Mouse (Mus musculus) ovary, adult 18-20 months (tissue): ENCODE results near the gene Pdpn.

ENCODE experiments used
- DNase-seq: peaks from one replicate; pipeline ENCODE4 v3.0.0; 2022; ENCODE audit warnings: low spot score, mixed read lengths

Gene Pdpn

DNA sequence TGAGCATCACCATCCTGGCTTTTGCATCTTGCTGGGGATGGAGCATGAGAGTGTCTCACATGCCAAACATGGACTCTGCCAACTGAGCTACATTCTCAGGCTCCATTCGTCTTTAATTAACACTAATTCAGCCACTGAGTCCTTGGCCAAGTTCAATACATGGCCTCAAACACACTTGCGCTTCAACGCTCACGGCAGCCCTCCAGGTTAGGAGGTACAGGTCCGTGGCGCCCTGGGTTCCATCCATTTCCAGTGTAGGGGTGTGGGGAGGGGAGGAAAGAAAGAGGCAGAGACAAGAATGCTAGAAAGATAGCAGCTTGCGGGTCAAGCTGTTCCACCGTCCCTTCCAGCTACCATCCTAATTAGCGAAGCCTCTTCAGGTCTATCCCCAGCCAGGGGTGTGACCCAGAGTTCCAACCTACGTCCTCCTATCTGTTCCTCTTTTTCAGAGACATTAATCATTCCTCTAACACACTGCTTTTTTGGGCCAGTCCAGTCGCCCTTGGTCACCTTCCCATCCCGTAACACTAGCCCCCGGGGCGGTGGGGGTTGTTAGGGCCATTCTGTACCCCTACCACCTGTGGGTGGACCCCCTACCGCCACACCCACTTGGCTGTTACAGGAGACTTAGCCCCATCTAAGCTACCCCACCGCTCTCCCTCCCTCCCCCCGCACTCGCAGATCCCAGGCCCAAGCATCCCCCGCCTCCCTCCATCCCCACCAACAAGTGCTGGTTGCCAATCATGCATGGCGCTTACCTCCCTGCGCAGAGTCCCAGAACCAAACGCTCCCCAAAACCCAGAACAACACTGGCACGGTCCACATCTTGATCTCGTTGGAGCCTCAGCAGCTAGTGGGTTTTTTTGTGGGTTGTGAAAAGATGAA is 691 bp downstream of the Pdpn start:
- DNase-seq = no peak

- no peak for DNase-seq
Observed at GRCm38 (mm10) chr4:143297016-143297556, 2.3 kb downstream of the Pdpn start.

DNA sequence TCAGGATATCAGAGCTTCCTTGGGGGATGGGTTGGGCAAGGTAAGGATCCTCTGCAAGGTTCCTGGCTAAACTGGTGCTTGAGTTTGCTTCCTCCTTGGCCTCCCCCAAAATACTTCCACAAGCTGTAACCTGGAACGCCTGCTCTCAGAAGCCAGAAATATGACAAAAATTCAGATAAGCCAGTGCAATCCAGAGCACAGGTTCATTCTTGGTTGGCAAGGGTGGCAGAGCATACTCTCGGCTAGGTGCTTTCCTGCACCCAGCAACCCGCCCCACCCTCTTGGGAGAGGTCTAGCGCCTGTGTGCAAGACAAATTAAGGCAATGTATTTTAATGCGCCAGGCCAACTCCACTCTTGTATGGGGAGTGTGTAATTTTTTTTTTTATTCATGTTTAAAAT is 3.2 kb downstream of the Pdpn start:
- DNase-seq = no peak

- no peak for DNase-seq
Observed at GRCm38 (mm10) chr4:143294324-143294723, 5.0 kb downstream of the Pdpn start.

GRCm38 (mm10) chr4:143288880-143289279 is 10.5 kb downstream of the Pdpn start:
- no peak for DNase-seq

DNA sequence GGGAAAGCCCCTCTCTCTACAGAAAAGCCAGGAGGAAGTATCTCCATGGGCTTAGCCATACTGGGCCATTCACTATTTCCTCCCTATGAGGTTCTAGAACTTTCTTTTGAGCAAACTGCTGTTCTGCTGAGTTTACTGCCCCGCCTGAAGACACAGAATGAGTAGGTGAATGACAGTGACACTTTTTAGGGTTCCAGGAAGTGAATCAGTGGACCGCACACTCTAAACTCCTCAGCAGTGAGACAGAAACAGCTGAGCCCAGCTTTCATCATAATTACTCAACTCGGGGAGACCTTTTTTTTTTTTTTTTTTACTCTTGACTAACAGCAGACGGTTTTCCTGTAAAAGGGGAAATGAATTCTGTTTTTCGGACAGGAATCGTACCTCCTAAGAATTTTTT is 10.9 kb downstream of the Pdpn start:
- DNase-seq = no peak

GRCm38 (mm10) chr4:143287065-143287464 is 12.3 kb downstream of the Pdpn start:
- DNase-seq = no peak

DNA sequence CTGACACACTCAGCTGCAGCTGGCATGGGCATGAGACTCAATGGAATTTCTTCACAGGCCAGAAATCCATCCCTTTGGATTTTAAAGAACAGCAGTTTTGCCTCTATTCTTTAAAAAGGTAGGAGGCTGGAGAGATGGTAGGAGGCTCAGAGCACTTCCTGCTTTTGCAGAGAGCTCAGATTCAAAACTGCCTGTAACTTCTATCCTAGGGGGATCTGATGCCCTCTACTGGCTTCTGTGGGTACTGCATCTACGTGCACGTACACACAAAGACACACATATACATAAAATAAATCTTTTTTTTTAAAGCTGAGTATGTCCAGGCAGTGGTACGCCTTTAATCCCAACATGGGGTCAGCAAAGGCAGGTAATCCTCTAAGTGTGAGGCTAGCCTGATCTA is 19.2 kb downstream of the Pdpn start:
- DNase-seq = no peak

DNA sequence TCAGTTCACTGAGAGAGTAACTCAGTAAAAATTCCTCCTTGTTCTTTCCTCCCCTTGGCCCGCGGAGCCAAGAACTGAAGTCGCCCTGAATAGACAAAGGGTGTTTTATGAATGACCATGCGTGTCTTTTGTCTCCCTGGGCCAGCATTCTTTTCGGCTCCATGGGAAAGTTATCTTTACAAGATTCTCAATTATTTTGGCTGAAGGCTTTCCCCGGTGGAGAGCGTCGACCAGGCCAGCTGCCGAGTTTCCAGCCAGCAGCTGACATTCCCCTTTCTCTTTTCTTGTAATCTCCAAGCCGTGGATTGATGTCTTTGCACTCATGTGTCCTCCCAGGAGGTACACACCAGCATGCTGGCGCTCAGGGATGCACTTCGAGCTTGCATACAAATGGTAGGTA is 19.7 kb downstream of the Pdpn start:
- no peak for DNase-seq

DNA sequence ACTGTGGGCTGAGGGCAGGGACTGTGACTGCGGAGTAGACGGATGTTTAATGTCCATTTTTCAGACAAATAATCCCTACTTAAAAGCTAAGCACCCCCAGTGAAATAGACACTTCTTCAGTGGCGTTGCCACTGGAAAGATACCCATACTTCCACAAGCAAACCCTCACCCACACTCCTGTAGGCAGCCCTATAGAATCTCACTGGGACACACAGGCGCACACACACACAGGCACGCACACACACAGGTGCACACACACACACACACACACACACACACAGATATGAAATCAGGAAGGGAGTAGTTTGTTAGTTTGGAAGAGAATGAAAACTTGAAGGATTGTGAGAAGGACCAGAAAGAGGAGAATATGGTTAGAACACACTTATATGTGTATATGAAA is 20.3 kb downstream of the Pdpn start:
- DNase-seq = no peak

- DNase-seq = no peak
Observed at GRCm38 (mm10) chr4:143278429-143278871, 20.9 kb downstream of the Pdpn start.

GRCm38 (mm10) chr4:143277319-143277718 is 22.0 kb downstream of the Pdpn start:
- DNase-seq = no peak

GRCm38 (mm10) chr4:143271571-143271970 is 27.8 kb downstream of the Pdpn start:
- DNase-seq = no peak

- DNase-seq = no peak
Observed at GRCm38 (mm10) chr4:143270903-143271302, 28.5 kb downstream of the Pdpn start.

DNA sequence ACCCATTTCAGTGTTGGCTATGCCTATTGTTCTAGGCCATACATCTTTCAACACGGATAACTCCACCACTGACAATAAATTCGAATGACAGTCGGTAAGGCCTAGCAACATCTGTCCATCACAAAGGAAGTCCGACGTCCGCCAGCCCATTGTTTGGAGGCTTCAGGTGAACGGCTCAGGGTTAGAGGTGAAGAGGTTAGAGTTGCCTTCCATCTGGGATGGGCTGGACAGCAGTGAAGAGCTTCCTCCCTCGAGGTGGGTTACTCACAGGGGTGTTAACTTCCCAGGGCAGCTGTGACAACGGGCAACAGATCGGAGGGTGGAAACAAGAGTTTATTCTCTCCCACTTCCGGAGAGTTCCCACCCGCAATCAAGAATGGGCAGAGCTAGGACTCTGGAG is 36.7 kb downstream of the Pdpn start:
- no peak for DNase-seq

GRCm38 (mm10) chr4:143259718-143260349 is 39.5 kb downstream of the Pdpn start:
- no peak for DNase-seq

GRCm38 (mm10) chr4:143258517-143258916 is 40.8 kb downstream of the Pdpn start:
- DNase-seq = no peak

GRCm38 (mm10) chr4:143257971-143258370 is 41.4 kb downstream of the Pdpn start:
- no peak for DNase-seq

DNA sequence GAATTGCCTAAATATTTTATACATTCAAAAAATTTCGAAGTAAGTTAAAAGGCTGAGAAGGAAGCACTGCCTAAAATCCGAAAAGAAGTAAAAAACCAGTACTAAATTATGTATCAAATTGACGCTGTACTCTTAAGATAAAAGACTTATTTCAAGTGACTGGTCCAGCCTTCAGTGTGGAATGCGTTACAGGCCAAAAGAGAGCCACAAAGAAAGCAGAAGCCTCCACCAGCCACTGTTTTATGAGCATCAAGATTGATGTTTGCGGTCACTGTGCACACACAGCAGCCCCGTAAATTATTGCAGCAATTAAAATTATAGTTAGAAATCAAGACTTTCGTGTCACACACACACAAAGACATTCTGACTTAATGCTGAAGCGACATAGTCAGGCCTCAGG is 43.8 kb downstream of the Pdpn start:
- DNase-seq = no peak

GRCm38 (mm10) chr4:143253356-143253755 is 46.0 kb downstream of the Pdpn start:
- no peak for DNase-seq

- DNase-seq = no peak
Observed at GRCm38 (mm10) chr4:143248050-143248449, 51.3 kb downstream of the Pdpn start.

- DNase-seq = no peak
Observed at GRCm38 (mm10) chr4:143241294-143241693, 58.1 kb downstream of the Pdpn start.

DNA sequence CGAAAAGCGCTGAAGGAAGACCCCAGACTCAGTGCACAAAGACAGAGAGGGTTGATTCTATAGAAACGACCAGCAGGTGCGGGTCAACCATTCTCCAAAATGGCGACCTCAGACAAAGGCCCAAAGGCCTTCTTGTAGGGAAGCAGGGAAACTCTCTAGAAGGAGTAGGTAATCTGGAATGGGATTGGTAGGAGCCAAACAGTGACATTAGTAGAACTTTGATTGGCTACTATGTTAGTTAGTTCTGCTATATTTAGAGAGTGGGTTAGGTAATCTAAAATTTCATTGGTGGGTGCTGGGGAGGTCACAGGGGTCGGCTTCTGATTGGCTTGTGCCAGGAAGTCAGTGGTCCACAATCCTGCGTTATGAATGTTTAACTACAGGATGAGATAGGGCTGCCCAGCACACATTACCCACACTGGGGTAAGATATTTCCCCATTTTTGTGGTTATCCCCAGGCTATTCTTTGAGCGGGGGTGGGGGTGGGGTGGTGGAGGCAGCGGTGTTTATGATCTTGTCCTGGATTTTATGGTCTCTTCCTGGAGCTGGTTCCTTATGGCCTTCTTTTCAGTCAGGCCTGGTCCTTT is 59.7 kb downstream of the Pdpn start:
- no peak for DNase-seq
